Mouse (Mus musculus) brown adipose tissue, adult 24 weeks (tissue): ENCODE data around the gene Tgfbr2. TPM values are rescaled to one million over a fixed set of nuclear protein-coding genes. Genes with fewer than 3 reads are reported as not detected.

Experiments used
- H3K27ac ChIP-seq: fragments of 200-500 bp; replicated peaks from 2 replicates; pipeline ENCODE4 v1.5.1; 2012; ENCODE audit warnings: low read depth, mild to moderate bottlenecking, low read length
- H3K4me1 ChIP-seq: fragments of 200-500 bp; 2 replicates; pipeline ENCODE4 v1.6.1; 2012; ENCODE audit warnings: low read length, mixed read lengths; ENCODE audit not compliant: control insufficient read depth, insufficient read depth, insufficient read length
- H3K4me3 ChIP-seq: fragments of 200-500 bp; 2 replicates; pipeline ENCODE4 v1.5.1; 2012; ENCODE audit warnings: low read depth, mild to moderate bottlenecking, low read length, moderate library complexity; ENCODE audit not compliant: insufficient read depth
- polyA plus RNA-seq: library from polyadenylated mRNA; stranded (reverse); fragments of >200 nt; gene quantifications from 2 replicates; pipeline ENCODE4 v1.2.4, GENCODE M21; 2012; ENCODE audit not compliant: missing spikeins, insufficient read depth, insufficient read length

Gene Tgfbr2
- polyA plus RNA-seq, 1 experiment: 60.5 TPM

DNA sequence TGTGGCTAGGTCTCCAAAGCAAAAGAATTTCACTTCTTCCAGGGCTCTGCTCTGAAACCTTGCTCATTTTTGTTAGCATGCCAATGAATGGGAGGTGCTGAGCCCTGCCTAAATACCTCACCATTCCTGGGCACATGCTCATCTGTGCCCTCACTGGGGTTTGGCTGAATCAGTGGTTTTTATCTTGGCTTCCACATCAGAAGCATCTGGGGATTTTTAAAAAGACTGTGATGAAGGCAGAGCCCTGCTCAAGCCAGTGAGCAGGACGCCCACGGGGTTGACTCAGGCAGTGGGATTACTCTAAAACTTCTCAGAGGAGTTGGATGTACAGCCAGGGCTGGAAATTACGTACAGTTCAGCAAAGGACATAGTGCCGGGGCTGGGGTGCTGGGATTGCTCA, 22.3 kb downstream of the Tgfbr2 start:
- Histone ChIP-seq H3K4me3 (no peak overlapping the region), H3K27ac (no peak overlapping the region), H3K4me1 (peaks cover 35% of the 10 kb centered on the region)

DNA sequence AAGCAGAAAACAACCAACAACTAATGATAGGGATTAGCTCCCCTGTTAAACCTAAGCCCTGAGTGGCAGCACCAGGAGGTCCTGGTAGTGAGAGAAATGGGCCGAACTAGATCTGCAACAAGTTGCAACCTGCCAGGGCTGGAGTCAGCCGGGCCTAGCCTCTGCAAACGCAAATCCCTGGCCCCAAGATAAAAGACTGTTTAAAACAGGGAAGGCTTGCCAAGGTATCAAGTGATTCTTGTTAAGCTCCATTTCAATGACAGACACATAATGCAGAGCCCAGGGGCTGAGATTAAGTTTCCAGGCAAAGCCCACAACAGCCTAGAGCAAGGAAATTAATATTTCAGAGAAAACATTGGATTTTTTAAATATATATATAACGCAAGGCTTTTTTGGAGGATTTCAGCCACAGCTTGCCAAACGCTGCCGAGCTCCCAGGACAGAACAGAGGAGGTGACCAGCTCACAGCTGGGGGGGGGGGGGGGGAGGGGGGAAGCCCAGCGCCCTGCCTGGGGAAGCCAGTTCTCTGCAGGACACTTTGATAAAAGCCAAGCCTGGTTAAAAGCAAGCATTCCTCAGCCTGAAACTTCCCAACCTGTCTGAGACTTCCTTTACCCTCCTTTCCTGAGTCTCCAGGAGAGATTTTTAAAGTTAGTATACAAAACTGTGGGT, 24.3 kb downstream of the Tgfbr2 start:
- Histone ChIP-seq H3K4me1 (peaks cover 48% of the 10 kb centered on the region), H3K4me3 (no peak overlapping the region), H3K27ac (peak overlapping the region; percentile 15; the same call in 1 of the 2 replicates)

GRCm38 (mm10) chr9:116148809-116149208, 26.4 kb downstream of the Tgfbr2 start:
- Histone ChIP-seq H3K4me3 (no peak overlapping the region), H3K4me1 (peaks cover 60% of the 10 kb centered on the region), H3K27ac (peak overlapping the region; percentile 15)

- Histone ChIP-seq H3K27ac (peak overlapping the region; percentile 67), H3K4me1 (peaks cover 48% of the 10 kb centered on the region), H3K4me3 (no peak overlapping the region)
Observed at GRCm38 (mm10) chr9:116146235-116146634, 28.9 kb downstream of the Tgfbr2 start.

DNA sequence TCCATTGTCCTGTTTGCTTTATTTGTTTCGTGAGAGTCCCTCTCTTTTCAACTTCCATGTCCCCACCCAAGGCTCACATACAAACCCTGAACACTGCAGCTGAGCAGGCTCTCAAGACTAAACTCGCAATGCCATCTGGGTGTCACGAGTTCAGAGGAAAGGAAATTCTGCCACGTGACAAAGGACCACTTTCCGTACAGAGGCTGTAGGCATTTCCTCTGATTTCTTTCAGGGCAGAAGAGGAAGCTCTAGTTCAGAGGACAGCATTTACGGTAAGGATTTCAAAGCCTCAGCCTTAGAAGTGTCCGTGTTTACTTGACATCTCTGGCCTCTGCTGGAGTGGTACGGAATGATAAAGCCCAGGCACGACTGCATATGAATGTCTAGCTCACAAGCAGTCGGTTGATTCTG, 29.9 kb downstream of the Tgfbr2 start:
- H3K4me1 ChIP-seq: peaks cover 47% of the 10 kb centered on the region
- no peak overlapping the region for H3K4me3 ChIP-seq
- peak overlapping the region; percentile 87 for H3K27ac ChIP-seq

GRCm38 (mm10) chr9:116140422-116140821, 34.7 kb downstream of the Tgfbr2 start:
- Histone ChIP-seq H3K27ac (peak overlapping the region; percentile 28; the same call in 1 of the 2 replicates), H3K4me1 (peaks cover 51% of the 10 kb centered on the region), H3K4me3 (no peak overlapping the region)

DNA sequence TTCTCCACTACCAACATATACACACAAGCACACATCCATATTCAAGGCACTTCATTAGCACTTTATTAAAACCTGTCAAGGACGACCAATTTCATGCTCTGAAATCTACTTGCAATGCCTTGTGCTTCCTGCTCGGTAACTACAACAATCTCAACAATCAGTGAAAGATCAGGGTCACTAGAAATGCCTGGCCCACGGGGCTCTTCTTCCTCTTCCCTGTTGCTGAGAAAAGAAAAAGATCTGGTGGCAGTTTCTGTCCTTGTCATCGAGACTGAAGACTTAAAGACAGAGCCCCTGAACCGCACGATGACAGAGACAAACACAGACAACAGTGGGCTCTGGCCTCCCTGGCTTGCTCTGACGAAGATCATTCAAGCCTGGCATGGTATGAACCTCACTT, 35.6 kb downstream of the Tgfbr2 start:
- Histone ChIP-seq H3K27ac (peak overlapping the region; percentile 27), H3K4me1 (peaks cover 50% of the 10 kb centered on the region)

GRCm38 (mm10) chr9:116138595-116139134, 36.5 kb downstream of the Tgfbr2 start:
- no peak overlapping the region for H3K4me3 ChIP-seq
- H3K4me1 ChIP-seq: peaks cover 49% of the 10 kb centered on the region
- H3K27ac ChIP-seq: 0 out of 2 replicates have a peak overlapping the region, but pooled peaks have one; percentile 16

More for the DNA sequence above, 35.6 kb downstream of the Tgfbr2 start:
- no peak overlapping the region for H3K4me3 ChIP-seq

DNA sequence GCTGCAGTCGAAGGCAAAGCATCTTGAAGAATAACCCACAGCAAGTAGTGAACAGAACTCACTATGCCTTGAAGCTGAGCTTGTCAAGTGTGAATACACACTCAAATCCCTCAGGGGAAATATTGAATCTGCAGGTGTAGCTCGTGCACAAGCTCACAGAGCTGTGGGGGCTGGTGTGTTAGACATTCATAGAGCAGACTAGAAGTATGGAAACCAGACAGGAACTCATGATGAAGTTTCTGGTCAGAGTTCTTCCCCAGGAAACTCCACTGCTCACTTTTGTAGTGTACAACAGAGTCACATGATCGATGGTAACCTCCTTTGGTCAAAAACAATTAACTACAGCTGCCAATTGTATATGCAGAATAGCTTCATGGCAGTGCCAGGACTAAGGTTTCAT, 37.5 kb downstream of the Tgfbr2 start:
- peaks cover 58% of the 10 kb centered on the region for H3K4me1 ChIP-seq
- peak overlapping the region; percentile 20; the same call in 1 of the 2 replicates for H3K27ac ChIP-seq
- H3K4me3 ChIP-seq: no peak overlapping the region

DNA sequence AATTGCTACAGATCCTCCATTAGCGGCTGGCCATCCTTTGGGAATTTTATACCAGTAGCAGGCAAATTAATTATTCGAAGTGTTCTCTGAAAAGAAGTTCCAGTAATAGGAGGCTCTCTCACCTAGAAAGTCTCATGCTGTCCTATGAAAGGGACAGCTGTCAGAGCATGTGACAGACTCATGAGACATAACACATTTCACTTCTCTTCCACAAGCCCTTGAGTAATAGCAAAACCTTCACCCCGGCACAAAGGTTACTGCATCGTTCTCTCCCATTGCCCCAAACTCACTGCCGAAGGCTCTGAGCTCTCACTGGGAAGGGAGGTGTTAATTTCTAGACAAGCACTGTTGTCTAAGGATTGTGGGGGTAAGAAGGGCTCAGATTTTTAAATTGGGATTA, 38.3 kb downstream of the Tgfbr2 start:
- Histone ChIP-seq H3K4me1 (peaks cover 58% of the 10 kb centered on the region), H3K27ac (0 out of 2 replicates have a peak overlapping the region, but pooled peaks have one; percentile 33), H3K4me3 (no peak overlapping the region)

DNA sequence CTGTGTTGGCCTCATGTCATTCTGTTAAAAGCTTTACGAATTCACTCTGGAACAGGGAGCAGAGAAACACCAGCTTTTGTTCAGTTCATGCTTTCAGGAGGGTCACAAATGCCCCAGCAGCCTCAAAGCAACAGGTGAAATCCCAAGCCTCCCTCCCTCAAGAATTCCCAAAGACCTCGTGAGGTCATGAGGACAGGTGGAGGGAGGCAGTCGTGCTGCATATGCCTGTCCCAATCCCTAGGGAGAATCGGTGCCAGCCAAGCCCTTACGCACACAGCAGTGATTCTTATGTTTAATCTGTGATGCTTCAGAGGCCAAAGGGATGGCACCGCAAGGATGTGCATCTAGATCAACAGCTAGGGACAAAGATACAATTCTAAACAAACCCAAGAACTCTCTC, 39.0 kb downstream of the Tgfbr2 start:
- peak overlapping the region; percentile 46 for H3K27ac ChIP-seq
- H3K4me3 ChIP-seq: no peak overlapping the region
- H3K4me1 ChIP-seq: peaks cover 58% of the 10 kb centered on the region

- Histone ChIP-seq H3K27ac (peak overlapping the region; percentile 14; the same call in 1 of the 2 replicates), H3K4me1 (peaks cover 49% of the 10 kb centered on the region), H3K4me3 (no peak overlapping the region)
Observed at GRCm38 (mm10) chr9:116134488-116134887, 40.7 kb downstream of the Tgfbr2 start.

DNA sequence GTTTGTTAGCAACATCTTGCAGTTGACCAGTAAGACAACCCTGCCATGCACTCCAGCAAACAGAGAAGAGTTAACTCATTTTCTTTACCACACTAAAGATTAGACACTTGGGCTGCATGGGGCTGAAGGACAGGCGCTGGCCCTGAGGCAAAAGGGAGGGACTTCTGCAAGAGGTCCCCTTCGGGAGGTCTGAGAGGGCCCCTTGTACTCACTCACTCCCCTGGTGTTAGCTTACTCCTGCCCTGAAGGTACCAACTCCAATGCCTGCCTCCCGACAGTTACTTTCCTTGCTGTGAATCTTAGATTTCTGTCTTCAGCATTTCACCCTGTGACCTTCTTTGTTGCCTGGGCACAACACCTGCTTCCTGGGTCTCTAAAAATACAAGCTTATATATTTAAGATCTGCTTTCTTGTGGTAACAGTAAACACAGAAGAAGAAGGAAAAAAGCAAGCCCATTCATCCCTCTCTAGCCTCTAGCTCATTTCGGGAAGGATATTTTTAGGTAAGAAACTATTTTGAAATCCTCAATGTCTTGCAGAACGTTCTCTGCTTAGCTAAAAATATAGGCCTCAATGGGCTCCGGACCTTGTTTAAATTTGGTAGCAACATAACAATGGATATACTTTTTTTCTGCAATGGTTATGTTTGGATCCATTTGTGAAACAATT, 41.7 kb downstream of the Tgfbr2 start:
- Histone ChIP-seq H3K4me3 (no peak overlapping the region), H3K27ac (peak overlapping the region; percentile 35; the same call in 1 of the 2 replicates), H3K4me1 (peaks cover 41% of the 10 kb centered on the region)

GRCm38 (mm10) chr9:116128886-116129285, 46.3 kb downstream of the Tgfbr2 start:
- H3K4me3 ChIP-seq: no peak overlapping the region
- peaks cover 9% of the 10 kb centered on the region for H3K4me1 ChIP-seq
- no peak overlapping the region for H3K27ac ChIP-seq

- Histone ChIP-seq H3K4me1 (peaks cover 7% of the 10 kb centered on the region), H3K27ac (no peak overlapping the region)
Observed at GRCm38 (mm10) chr9:116128311-116128710, 46.8 kb downstream of the Tgfbr2 start.

More at GRCm38 (mm10) chr9:116128311-116128710, 46.8 kb downstream of the Tgfbr2 start:
- no peak overlapping the region for H3K4me3 ChIP-seq
